Mouse (Mus musculus): ENCODE data around the gene Pacs2. TPM values are rescaled to one million over a fixed set of nuclear protein-coding genes. Genes with fewer than 3 reads are reported as not detected.
A peak's percentile ranks its signal among the peaks of the same experiment; 100 is the strongest.

The Pacs2 gene
- total RNA-seq, 1 experiment from 2014 or later: 17.2 TPM

DNA sequence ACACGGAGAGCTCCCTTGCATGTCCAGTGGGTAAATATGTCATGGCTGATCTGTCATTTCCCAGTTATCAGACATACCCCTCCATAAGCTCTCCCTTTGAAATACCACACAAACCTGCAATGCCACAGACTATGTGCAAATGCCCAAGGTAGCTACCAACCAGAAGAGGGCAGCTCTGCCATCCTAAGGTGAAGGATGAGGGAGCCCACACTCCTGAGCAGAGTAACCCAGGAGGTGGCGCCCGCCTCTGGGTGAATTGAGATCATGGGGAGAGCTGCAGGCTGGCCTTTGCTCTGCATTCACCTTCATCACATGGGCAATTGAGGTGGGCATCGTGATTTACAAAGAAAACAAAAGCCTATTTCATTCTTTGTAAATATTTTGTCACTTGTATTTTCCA is 9.3 kb upstream of the Pacs2 start:
- ATAC-seq (ENCODE audit: extremely low read depth, insufficient number of reproducible peaks, low FRiP score, poor library complexity, severe bottlenecking): peak; percentile 51

GRCm38 (mm10) chr12:113011702-113012360 is 2.5 kb upstream of the Pacs2 start:
- no peak for ATAC-seq (ENCODE audit: extremely low read depth, insufficient number of reproducible peaks, low FRiP score, poor library complexity, severe bottlenecking)

DNA sequence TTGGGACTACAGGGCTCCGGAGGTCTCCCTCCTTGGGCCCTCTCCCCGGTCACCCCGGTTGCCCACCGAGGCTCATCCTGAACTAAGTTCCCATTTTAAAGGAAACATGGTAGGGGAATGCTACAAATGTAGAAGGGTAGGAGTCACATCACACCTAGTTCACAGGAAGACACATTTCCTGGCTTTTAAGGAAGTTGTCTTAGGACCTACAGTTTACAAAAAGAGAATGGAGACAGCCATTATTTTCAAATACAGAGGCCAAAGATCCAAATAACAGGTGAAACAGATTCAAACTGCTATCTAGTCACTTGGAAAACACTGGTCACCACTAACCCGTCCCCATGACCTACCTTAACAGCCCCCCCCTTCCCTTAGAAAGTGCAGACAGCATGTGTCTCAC is 1.9 kb upstream of the Pacs2 start:
- no peak for ATAC-seq (ENCODE audit: extremely low read depth, insufficient number of reproducible peaks, low FRiP score, poor library complexity, severe bottlenecking)

DNA sequence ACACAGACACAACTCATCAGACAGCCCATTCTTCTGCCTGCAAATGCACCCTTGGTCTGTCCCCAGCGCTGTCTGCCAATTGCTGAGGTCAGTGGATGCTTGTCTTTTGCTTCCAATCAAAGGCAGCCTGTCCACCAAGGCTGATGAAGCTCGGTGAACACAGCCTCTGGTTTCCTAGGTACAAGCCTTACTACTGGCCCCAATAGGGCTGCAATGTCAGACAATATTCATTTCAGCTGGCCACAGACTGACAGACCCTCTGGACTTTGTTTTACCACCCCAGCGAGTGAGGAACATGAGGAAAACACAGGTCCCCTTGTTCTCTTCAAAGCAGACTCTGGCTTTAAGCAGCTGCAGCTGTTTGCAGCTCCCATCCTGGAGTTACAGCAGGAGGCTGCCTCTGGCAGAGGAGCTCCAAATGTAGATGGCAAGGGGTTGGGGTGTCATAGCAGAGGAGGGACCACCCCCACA is 1.3 kb upstream of the Pacs2 start:
- no peak for ATAC-seq (ENCODE audit: extremely low read depth, insufficient number of reproducible peaks, low FRiP score, poor library complexity, severe bottlenecking)

GRCm38 (mm10) chr12:113014561-113015556 is 551 bp downstream of the Pacs2 start:
- no peak for ATAC-seq (ENCODE audit: extremely low read depth, insufficient number of reproducible peaks, low FRiP score, poor library complexity, severe bottlenecking)

GRCm38 (mm10) chr12:113015956-113016355 is 1.6 kb downstream of the Pacs2 start:
- ATAC-seq (ENCODE audit: extremely low read depth, insufficient number of reproducible peaks, low FRiP score, poor library complexity, severe bottlenecking): no peak

DNA sequence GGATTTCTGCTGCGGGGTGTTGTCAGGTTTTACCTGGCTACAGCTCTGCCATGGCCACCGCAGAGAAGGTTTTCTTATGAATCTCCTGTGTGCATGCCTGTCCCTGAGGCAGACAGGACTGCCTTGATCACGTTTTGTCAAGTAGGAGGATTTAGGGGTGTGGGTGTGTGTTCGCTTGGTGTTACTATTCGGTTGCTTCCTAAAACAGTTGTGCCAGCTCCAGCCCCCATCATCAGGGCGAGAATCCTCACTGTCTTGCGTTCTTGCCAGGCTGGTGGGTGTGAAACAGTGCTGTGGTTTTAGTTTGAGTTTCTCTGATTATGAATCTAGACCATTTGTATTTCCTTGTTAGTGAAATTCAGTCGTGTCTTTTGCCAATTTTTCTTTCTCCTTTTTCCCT is 2.7 kb downstream of the Pacs2 start:
- no peak for ATAC-seq (ENCODE audit: extremely low read depth, insufficient number of reproducible peaks, low FRiP score, poor library complexity, severe bottlenecking)

- ATAC-seq (ENCODE audit: extremely low read depth, insufficient number of reproducible peaks, low FRiP score, poor library complexity, severe bottlenecking): no peak
These were observed 3.2 kb downstream of the Pacs2 start for GRCm38 (mm10) chr12:113017429-113017984.

DNA sequence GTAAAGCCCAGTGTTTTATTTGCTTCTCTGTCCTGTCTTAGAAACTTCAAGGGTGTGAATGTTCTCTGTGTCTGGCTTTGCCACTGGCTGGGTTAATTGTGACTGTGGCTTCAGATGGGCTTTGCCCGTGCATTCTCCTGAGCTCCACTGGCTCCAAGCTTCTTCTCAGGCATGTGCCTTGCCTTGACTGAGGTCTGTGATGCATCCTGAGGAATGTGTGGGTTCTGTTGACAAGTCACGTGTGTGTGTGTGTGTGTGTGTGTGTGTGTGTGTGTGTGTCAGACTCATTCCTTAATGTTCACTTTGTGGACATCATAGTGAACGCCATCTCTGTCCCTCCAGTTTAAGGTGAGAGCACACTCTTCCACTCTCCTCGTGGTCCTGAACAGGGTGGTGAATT is 4.5 kb downstream of the Pacs2 start:
- no peak for ATAC-seq (ENCODE audit: extremely low read depth, insufficient number of reproducible peaks, low FRiP score, poor library complexity, severe bottlenecking)

DNA sequence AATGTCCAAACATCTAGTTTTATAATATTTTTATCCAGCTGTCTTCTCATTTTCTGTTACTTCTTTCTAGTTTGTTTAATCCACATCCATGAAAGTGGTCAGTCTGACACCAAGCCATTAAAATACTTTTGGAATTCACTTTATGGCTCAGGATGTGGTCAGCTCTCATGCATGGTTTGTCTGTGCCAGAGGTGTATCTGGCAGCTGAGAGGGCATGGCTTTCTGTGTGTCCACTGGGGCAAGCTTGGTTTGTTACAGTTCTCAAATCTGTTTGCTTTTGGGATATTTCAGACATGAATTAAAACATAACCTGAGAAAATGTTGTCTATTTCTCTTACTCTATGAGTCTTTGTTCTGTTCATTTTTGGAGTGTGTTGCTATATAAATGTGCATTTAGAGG is 7.2 kb downstream of the Pacs2 start:
- no peak for ATAC-seq (ENCODE audit: extremely low read depth, insufficient number of reproducible peaks, low FRiP score, poor library complexity, severe bottlenecking)

DNA sequence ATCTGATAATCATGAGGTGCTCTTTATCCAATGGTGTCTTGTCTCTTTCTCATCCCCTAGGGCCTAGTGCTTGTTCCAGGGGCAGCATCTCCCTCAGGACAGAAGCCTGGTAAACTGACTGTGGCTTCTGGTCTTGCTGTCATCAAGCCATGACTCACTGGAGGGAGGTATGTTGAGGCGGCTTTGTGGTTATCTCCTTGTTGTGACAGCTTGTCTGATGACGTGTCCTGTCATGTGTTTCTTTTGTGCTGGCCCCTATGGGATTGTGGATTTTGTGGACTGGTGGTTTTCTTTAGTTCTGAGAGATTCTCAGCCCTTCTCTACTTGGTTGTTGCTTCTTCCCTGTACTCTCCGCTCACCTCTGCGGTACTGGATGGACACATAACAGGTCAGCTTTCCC is 8.8 kb downstream of the Pacs2 start:
- ATAC-seq (ENCODE audit: extremely low read depth, insufficient number of reproducible peaks, low FRiP score, poor library complexity, severe bottlenecking): 0 out of 2 replicates have a peak, but pooled peaks have one; percentile 40

GRCm38 (mm10) chr12:113026557-113026956 is 12.2 kb downstream of the Pacs2 start:
- ATAC-seq (ENCODE audit: extremely low read depth, insufficient number of reproducible peaks, low FRiP score, poor library complexity, severe bottlenecking): no peak

GRCm38 (mm10) chr12:113027495-113027894 is 13.2 kb downstream of the Pacs2 start:
- no peak for ATAC-seq (ENCODE audit: extremely low read depth, insufficient number of reproducible peaks, low FRiP score, poor library complexity, severe bottlenecking)

- no peak for ATAC-seq (ENCODE audit: extremely low read depth, insufficient number of reproducible peaks, low FRiP score, poor library complexity, severe bottlenecking)
These were observed 13.8 kb downstream of the Pacs2 start for GRCm38 (mm10) chr12:113028067-113028466.

DNA sequence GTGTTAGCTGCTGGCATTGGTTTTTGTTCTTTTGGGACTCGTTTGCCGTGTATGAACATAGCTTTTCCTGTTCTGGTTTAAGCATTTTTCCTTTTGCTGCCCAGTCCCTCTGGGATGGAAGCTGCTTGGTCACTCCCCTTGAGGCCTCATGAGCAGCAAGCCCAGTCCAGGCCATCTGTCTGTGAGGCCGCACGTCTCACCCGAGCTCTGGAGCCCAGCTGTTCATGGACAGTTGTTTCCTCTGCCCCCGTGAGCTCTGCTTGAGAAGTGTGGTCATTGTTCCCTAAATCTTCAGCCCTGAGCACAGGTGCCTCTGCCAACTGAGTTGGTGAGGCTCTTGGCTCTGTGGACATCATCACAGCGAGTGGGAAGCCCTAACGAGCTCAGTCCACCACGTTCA is 14.6 kb downstream of the Pacs2 start:
- no peak for ATAC-seq (ENCODE audit: extremely low read depth, insufficient number of reproducible peaks, low FRiP score, poor library complexity, severe bottlenecking)

- ATAC-seq (ENCODE audit: extremely low read depth, insufficient number of reproducible peaks, low FRiP score, poor library complexity, severe bottlenecking): no peak
These were observed 15.7 kb downstream of the Pacs2 start for GRCm38 (mm10) chr12:113030046-113030445.

DNA sequence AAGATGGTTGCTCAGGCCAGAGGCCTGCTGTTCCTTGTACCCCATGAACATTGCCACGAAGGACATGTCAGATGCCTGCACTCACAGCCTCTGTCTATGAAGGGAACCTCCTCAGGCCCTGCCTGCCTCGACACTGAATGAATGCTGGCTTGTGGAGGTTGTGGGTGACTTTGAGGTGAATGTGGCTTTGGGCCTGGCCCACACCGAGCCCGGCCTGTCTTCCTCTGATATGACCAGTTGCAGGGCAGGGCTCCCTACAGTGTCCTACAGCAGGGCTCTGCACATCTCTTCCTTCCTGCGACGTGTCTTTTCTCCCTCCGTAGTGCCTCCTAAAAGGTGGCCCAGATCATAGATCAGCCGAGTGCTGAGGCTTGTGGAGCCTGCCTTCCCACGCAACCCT is 16.7 kb downstream of the Pacs2 start:
- ATAC-seq (ENCODE audit: extremely low read depth, insufficient number of reproducible peaks, low FRiP score, poor library complexity, severe bottlenecking): no peak

DNA sequence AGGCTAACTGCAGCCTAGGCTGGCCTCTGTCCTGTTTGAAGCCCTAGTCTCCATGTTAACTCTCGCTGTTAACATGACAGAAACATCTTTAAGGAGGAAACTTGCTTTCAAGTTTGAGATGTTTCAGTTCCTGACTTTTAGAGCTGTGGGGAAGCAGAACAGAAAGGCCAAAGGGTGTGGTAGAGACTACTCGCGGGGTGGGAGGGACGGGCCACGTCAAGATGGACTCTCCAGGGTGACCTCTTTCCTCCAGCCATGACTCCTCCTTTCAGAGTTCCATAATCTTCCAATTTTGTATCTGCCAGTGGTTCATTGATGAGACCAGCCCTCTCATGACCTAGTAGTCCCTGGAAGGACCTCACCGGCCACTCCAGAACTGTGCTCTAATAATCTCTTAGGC is 17.1 kb downstream of the Pacs2 start:
- no peak for ATAC-seq (ENCODE audit: extremely low read depth, insufficient number of reproducible peaks, low FRiP score, poor library complexity, severe bottlenecking)

DNA sequence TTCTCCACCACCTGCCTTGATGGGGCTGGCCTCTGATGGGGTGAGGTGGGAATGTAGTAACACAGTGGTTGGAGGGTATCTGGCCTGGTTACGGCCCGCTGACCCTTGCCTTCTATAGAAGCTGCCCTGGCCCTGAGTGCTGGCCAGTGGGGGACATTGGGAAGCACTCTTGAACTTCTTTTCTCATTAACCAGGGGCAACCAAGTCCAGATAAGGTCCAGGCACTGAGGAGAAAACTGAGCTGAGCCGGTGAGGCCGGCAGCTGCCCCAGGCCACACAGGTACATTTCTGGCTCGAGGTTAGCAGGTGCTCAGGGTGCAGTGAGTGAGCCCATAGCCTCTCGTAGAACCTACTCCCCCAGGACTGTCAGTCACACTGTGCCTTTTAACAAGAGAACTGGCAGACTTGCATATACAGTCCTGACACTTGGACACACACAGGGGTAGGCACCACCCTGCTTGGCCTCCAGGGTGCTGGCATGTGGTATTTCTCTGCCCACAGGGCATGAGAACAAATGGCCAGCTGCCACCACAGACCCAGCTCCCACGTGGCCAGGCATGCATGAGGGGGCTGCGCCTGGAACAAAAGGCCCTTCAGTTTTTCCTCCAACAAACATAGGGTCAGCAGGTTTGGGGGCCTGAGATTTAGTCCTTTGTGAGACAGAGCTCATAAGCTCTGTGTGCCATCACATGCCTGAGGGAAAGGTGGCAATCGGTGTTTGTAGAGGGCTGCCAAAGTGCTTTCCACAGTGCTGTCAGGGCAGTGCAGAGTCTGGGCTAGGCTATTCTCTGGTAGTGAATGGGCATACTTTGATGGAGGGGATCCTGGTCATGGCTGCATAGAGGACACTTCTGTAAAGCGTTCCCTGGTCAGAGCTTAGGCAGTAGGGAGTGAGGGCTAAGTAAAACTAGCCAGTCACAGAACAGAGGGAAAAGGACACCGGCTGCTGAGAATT is 18.3 kb downstream of the Pacs2 start:
- ATAC-seq (ENCODE audit: extremely low read depth, insufficient number of reproducible peaks, low FRiP score, poor library complexity, severe bottlenecking): no peak

All from neutrophil, adult 5-6 weeks (primary cell).